Mouse (Mus musculus) retina, postnatal 1 day (tissue): Measurements from ENCODE around the gene C2cd6.

ENCODE experiments used
- DNase-seq: peaks from one replicate; pipeline ENCODE4 v3.0.0-alpha.2; 2012

The C2cd6 gene

DNA sequence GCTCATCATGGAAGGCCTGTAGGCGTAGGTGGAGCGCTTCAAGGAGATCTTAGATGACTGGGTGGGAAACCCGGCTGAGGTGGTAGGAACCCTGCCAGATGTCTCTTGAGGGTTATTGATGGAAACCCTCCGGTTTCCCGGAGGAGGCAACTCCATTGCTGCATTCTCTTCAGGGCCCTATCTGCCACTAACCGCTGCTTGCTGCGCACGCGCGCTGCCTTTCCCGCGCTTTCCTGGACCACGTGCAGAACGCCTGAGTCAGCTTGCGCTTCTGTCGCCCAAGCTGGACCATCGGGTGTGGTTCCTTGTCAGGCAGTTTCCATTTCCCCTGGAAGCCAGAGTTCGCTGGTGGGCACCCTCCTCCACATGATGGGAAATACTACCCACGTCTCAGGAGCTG, at the start of gene C2cd6:
C2cd6 (minus strand) TSS at position 196 of the 400 bp plus-strand sequence.
- DNase-seq = no peak

GRCm38 (mm10) chr1:59142809-59143208, 48.1 kb upstream of the C2cd6 start:
- peak; percentile 71 for DNase-seq

- no peak for DNase-seq
These were observed 39.7 kb upstream of the C2cd6 start for GRCm38 (mm10) chr1:59134419-59134818.

DNA sequence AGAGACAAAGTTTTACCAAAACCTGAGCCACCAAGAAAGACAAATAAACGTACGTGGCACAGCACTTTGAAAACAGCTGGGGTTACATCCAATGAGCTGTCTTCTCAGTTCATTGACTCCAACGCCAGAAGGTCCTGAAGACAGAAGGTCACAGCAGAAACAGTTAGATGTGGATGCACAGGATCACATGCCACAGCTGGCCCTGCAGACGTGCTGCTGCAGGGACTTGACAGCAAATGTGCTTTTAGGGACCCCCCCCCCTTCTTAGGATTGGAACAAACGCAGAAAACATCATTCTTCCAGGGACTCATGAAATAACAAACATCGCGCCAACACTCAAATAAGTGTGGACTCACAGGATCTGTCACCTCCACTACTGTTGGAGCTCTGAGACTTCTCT, 34.2 kb upstream of the C2cd6 start:
- no peak for DNase-seq

- no peak for DNase-seq
These were observed 30.9 kb upstream of the C2cd6 start for GRCm38 (mm10) chr1:59125558-59125957.

DNA sequence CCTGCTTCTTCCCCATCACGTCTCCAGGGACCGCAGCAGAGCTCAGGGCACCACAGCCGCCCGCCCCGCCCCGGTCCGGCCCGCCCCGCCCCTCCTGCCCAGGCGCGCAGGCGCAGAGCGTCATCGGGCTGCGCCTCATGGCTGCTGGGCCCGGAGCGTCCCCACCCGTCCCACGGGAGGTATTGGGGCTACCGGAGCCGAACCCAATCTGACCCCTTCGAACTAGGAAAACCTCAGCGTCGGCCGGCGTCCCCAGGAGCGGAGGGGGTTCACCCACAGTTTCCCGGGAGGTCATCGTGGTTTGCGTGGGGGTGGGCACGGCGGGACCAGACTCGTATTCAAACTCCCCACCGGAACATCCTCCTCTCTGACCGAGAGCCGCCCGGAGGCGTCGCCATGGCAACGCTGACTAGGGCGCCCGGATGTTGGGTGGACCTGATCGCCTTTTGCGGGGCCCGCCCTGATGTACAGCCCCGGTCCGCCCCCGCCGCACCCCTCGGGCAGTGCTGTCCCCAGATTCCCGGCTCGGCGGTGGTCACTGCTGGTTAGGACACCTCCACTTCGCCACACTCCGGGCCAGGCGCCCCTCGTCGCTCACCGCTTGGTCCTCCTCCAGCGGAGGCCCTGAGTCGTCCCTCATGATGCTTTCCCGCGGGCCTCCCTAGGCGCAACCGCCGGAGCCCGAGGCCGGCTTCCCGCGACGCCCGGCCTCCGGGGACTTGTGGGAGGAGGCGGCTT, 25.2 kb upstream of the C2cd6 start, which contains the start of gene Tmem237:
Tmem237 (minus strand) TSS at position 689 of the 738 bp plus-strand sequence.
- DNase-seq = peak; percentile 97

DNA sequence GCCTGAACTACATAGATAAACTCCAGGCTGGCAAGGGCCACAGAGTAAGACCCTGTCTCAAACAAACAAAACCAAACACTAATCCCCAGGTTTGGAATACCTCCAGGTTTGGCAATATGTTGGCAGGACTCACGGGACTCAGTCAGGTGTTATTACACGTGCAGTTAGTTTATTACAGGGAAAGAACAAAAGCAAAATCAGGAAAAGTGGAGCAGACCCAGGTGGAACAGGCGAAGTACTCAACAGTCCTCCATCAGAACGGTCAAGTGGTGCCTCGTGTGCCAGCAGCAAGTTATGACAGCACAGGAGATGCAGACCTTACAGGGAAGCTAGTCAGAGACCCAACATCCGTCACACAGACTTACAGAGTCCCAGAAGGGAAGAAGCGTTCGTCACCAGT, 15.8 kb upstream of the C2cd6 start:
- no peak for DNase-seq

GRCm38 (mm10) chr1:59102071-59102470, 7.4 kb upstream of the C2cd6 start:
- DNase-seq = no peak

DNA sequence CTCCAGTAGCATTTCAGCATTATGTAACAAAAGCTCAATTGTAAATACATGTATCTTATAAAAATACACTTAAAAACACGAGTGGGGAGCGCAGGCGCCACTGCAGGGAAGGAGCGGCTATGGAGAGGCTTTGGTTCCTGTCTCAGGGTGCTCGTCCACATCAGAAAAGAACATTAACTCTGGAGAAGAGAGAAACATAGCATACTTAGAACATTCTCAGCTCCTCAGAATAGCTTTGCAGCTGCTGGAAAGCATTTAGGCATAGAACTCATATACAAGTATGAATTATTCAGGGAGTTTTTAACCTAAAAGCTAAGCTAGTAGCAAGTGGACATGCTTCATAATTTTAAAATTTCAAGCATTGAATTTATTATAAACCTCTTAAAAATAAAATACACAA, 6.3 kb upstream of the C2cd6 start:
- DNase-seq = no peak

DNA sequence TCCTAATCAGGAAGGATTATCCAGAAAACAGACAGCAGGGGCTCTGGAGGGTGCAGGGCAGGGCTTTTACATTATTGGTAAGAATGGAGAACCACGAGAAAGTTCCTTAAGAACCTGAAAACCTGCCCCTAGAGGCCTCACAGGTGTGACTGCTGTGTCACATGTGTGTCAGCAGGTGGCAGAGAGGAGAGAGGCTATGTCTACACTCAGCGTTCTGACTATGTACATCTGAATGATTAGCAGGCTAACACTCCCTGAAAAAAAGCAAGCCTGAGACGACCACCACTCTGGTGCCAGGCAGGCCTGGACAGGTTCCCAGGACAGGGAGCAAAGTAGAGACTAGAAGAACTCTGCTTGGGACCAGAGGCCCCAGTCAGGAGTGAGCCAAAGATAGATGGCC, 23.8 kb downstream of the C2cd6 start:
- peak; percentile 2 for DNase-seq

GRCm38 (mm10) chr1:59067976-59068375, 26.7 kb downstream of the C2cd6 start:
- peak; percentile 46 for DNase-seq

DNA sequence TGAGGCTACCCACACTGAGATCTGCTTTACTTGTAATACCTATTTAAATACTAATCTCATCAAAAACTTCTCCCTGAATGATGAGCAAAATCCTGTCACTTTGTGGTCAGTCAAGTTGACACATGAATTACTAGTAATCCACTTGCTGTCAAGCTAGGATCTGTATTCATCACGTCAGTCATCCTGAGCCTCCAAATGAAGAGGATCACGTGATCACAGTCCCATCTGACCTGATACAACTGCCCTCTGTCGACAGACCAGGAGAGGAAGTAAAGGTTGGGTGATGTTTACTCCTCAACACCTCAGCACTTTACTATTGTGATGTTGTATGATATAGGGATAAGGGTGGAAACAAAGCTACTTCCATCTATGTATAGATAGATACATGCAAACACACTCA, 31.0 kb downstream of the C2cd6 start:
- peak; percentile 37 for DNase-seq

DNA sequence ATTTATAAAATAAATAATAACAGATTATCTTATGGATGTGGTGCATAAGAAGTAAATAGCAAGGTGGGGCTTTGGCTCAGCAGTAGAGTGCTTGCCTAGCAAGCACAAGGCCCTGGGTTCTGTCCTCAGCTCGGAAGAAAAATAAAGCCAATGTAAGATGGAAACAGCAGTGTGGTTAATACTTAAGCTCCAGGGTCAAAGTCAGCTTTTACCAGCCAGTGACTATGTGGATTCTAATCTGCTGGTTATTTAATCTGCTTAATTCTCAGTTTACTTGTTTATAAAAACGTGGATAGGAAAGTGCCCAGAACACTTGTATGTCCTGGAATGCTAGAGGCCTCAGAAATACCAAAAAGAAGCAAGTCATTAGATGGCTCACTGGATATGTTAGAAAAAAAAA, 37.7 kb downstream of the C2cd6 start:
- DNase-seq = no peak

- no peak for DNase-seq
These were observed 43.4 kb downstream of the C2cd6 start for GRCm38 (mm10) chr1:59051306-59051705.

GRCm38 (mm10) chr1:59037723-59038122, 57.0 kb downstream of the C2cd6 start:
- DNase-seq = no peak

GRCm38 (mm10) chr1:59021556-59021955, 73.1 kb downstream of the C2cd6 start:
- no peak for DNase-seq

DNA sequence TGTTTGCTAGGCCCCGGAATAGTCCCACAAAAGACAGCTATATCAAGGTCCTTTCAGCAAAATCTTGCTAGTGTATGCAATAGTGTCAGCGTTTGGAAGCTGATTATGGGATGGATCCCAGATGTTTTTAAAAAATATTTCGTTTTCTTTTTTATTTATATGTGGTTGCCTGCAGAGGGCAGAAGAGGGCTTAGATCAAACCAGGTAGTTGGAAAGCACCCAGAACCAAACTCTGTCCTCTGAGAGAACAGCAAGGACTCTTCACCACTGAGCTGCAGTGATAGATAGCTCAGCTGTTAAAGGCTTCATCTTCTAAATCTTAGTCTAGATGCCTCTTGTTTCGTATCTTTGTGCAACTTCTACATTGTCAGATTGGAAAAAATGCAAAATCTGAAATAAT, 85.5 kb downstream of the C2cd6 start:
- peak; percentile 20 for DNase-seq
